Comparison of ENCODE assay signal across 20 mouse cellular contexts in the genomic region with DNA sequence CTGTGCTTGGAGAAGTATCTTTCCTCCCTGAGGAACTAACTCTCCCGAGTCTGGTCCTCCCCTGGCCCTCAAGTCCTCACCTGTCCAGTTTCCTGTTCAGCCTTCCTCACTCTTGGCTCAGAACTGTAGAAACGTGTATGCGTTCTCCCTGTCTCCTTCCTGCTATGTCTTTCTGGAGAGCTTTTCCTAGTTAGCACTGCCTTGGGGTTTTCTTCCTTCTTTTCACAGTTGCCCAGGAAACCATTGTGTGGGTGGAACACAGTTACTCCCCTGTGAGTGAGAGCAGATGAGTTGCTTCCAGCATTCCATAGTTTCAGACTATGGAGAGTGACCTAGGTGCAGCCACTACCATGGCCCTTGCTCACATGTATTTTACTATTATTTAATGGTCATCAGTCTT. TPM values are rescaled to one million over a fixed set of nuclear protein-coding genes. Genes with fewer than 3 reads are reported as not detected.
DNase-seq lines count a peak whose midpoint lies in the region; ATAC-seq and TF ChIP-seq lines count a peak whose summit lies in the region.
"Had no signal": no experiment of that assay in that cellular context is flagged by ENCODE, and none has a peak within 500 bp of the region (broad histone marks: within the 10 kb centered on the region; RNA-seq: fewer than 3 reads in every experiment).

No protein-coding gene starts in this region.

- H3K9ac ChIP-seq in forebrain, embryonic 11.5 days (ENCODE audit: low read length) = no peak overlapping the region
- H3K9ac ChIP-seq in forebrain, embryonic 15.5 days (replicated peaks) = no peak overlapping the region
- no peak overlapping the region for H3K9ac ChIP-seq in liver, embryonic 11.5 days (ENCODE audit: low read depth, low read length)
- H3K9ac ChIP-seq: intestine, embryonic 15.5 days; lung, embryonic 14.5 days; neural tube, embryonic 13.5 days had no signal

- no peaks in the 10 kb centered on the region for H3K4me1 ChIP-seq in forebrain, embryonic 11.5 days (replicated peaks; ENCODE audit: control insufficient read depth, insufficient read depth, low read length)
- H3K4me1 ChIP-seq in forebrain, embryonic 15.5 days = no peaks in the 10 kb centered on the region
- H3K4me1 ChIP-seq in liver, embryonic 11.5 days (replicated peaks; ENCODE audit: control insufficient read depth, insufficient read depth, low read length) = no peaks in the 10 kb centered on the region
- H3K4me1 ChIP-seq: embryonic facial prominence, embryonic 10.5 days; intestine, embryonic 15.5 days; neural tube, embryonic 13.5 days had no signal

- H3K27ac ChIP-seq in forebrain, embryonic 11.5 days (ENCODE audit: low read depth, low read length) = no peak overlapping the region
- H3K27ac ChIP-seq in forebrain, embryonic 15.5 days (replicated peaks) = no peak overlapping the region
- H3K27ac ChIP-seq in layer of hippocampus, adult 2 months = peak overlapping the region; percentile 52
- no peak overlapping the region for H3K27ac ChIP-seq in liver, embryonic 11.5 days (ENCODE audit: low read depth, low read length)
- H3K27ac ChIP-seq: embryonic facial prominence, embryonic 10.5 days; gastrocnemius, adult 2 months; intestine, embryonic 15.5 days; neural tube, embryonic 13.5 days had no signal

- no peak overlapping the region for H3K4me2 ChIP-seq in forebrain, embryonic 11.5 days (ENCODE audit: low read depth, low read length, severe bottlenecking)
- no peak overlapping the region for H3K4me2 ChIP-seq in forebrain, embryonic 15.5 days (replicated peaks)
- no peak overlapping the region for H3K4me2 ChIP-seq in liver, embryonic 11.5 days
- H3K4me2 ChIP-seq: intestine, embryonic 15.5 days; lung, embryonic 14.5 days; neural tube, embryonic 13.5 days had no signal

- 74% methylated on average over 3 of the region's 3 CpGs for WGBS in forebrain, embryonic 11.5 days
- 54% methylated on average over 3 of the region's 3 CpGs for WGBS in forebrain, embryonic 15.5 days
- WGBS in liver, embryonic 11.5 days = 63% methylated on average over 3 of the region's 3 CpGs

- peak; percentile 22 for DNase-seq in forebrain, embryonic 11.5 days (ENCODE audit: low spot score)
- peak; percentile 38 to 43 for DNase-seq in layer of hippocampus, adult 2 months (ENCODE audit: low spot score in 2 of 2)
- DNase-seq in layer of hippocampus, postnatal 25 days (ENCODE audit: extremely low spot score in 1 of 2, low spot score in 1 of 2) = no peak
- DNase-seq in brain, embryonic 14.5 days (ENCODE audit: low read depth) = peak; percentile 1
- peak; percentile 40 to 54 for DNase-seq in left cerebral cortex, postnatal 36 days (ENCODE audit: low spot score in 2 of 2)
- DNase-seq in liver, embryonic 11.5 days (ENCODE audit: low spot score) = no peak
- DNase-seq in cerebellum, adult 9-11 months = no peak
- DNase-seq: cerebellum, postnatal 10 days; gastrocnemius, adult 2 months; heart, postnatal 14 days; lung, embryonic 14.5 days; thymus, postnatal 25 days had no signal

- ATAC-seq in forebrain, embryonic 11.5 days (replicated peaks; ENCODE audit: low FRiP score) = no peak
- ATAC-seq in forebrain, embryonic 15.5 days (replicated peaks) = no peak
- ATAC-seq in liver, embryonic 11.5 days (replicated peaks; ENCODE audit: low FRiP score) = no peak
- ATAC-seq: intestine, embryonic 15.5 days had no signal

- no peaks in the 10 kb centered on the region for H3K27me3 ChIP-seq in forebrain, embryonic 11.5 days (ENCODE audit: control insufficient read depth, insufficient read depth, low read length)
- H3K27me3 ChIP-seq in forebrain, embryonic 15.5 days = no peaks in the 10 kb centered on the region
- H3K27me3 ChIP-seq in liver, embryonic 11.5 days (replicated peaks; ENCODE audit: control insufficient read depth, insufficient read depth, low read length) = no peaks in the 10 kb centered on the region
- H3K27me3 ChIP-seq: intestine, embryonic 15.5 days; megakaryocyte, embryonic 14.5 days; neural tube, embryonic 13.5 days had no signal

- H3K4me3 ChIP-seq in forebrain, embryonic 11.5 days (ENCODE audit: low read depth, low read length) = no peak overlapping the region
- no peak overlapping the region for H3K4me3 ChIP-seq in forebrain, embryonic 15.5 days
- no peak overlapping the region for H3K4me3 ChIP-seq in layer of hippocampus, adult 2 months
- no peak overlapping the region for H3K4me3 ChIP-seq in liver, embryonic 11.5 days (ENCODE audit: low read depth, low read length)
- H3K4me3 ChIP-seq: embryonic facial prominence, embryonic 10.5 days; gastrocnemius, adult 2 months; intestine, embryonic 15.5 days; megakaryocyte, embryonic 14.5 days; neural tube, embryonic 13.5 days had no signal

- no peaks in the 10 kb centered on the region for H3K9me3 ChIP-seq in forebrain, embryonic 11.5 days (ENCODE audit: control insufficient read depth, low read length)
- H3K9me3 ChIP-seq in forebrain, embryonic 15.5 days = no peaks in the 10 kb centered on the region
- H3K9me3 ChIP-seq in liver, embryonic 11.5 days (ENCODE audit: control insufficient read depth, low read length) = no peaks in the 10 kb centered on the region
- H3K9me3 ChIP-seq: embryonic facial prominence, embryonic 10.5 days; intestine, embryonic 15.5 days; megakaryocyte, embryonic 14.5 days; neural tube, embryonic 13.5 days had no signal

- intact Hi-C loops in left cerebral cortex, postnatal 36 days (cut with DNase I) = no loop called here

- TF ChIP-seq POLR2A in brain, embryonic 14.5 days (IDR thresholded peaks at IDR 0.05; ENCODE audit: borderline replicate concordance, extremely low read depth, insufficient read depth, insufficient read length, poor library complexity, severe bottlenecking) = no peak

- H3K36me3 ChIP-seq in forebrain, embryonic 11.5 days (ENCODE audit: control insufficient read depth, insufficient read depth, low read length) = no peaks in the 10 kb centered on the region; the same call in 1 of the 2 replicates
- peaks cover 9% of the 10 kb centered on the region for H3K36me3 ChIP-seq in forebrain, embryonic 15.5 days
- peaks cover 19% of the 10 kb centered on the region for H3K36me3 ChIP-seq in liver, embryonic 11.5 days (ENCODE audit: control insufficient read depth, insufficient read depth, low read length)

- no peak for TF ChIP-seq CTCF in layer of hippocampus, adult 2 months (conservative IDR thresholded peaks at IDR 0.05)
- TF ChIP-seq CTCF in brain, embryonic 14.5 days (IDR thresholded peaks at IDR 0.05; ENCODE audit: borderline replicate concordance, extremely low read depth, insufficient read depth, insufficient read length) = no peak

RNA-seq across cellular contexts. Expression of a gene that starts 30.8 kb away (rescaled TPM):
- polyA plus RNA-seq in forebrain, embryonic 11.5 days (2014; fragmentation: Nextera tagmentation; extraction: Ambion mirVana) = 3.2 and 3.3 TPM in 2 replicates
- 8.3 and 9.4 TPM in 2 replicates for polyA plus RNA-seq in forebrain, embryonic 15.5 days (2015; fragmentation: Nextera tagmentation; extraction: Ambion mirVana)
- 10 to 100 TPM; 55.5 to 57.0 TPM for total RNA-seq in layer of hippocampus, adult 2 months (2021)
- 10 to 100 TPM; 47.3 to 57.2 TPM for total RNA-seq in layer of hippocampus, postnatal 25 days (2021)
- 13.1 and 15.9 TPM in 2 replicates for polyA plus RNA-seq in brain, embryonic 14.5 days (2012; rRNA removed)
- total RNA-seq in left cerebral cortex, postnatal 36 days (2021) = 10 to 100 TPM; 48.3 to 64.8 TPM
- polyA plus RNA-seq in liver, embryonic 11.5 days (2014; fragmentation: Nextera tagmentation; extraction: Ambion mirVana) = 13.0 and 14.3 TPM in 2 replicates

RNA-seq across cellular contexts. Expression of a gene that starts 43.8 kb away (rescaled TPM):
- polyA plus RNA-seq in forebrain, embryonic 11.5 days (2014; fragmentation: Nextera tagmentation; extraction: Ambion mirVana) = 34.8 and 35.0 TPM in 2 replicates
- 14.6 and 18.3 TPM in 2 replicates for polyA plus RNA-seq in forebrain, embryonic 15.5 days (2015; fragmentation: Nextera tagmentation; extraction: Ambion mirVana)
- 1 to 10 TPM; 6.6 to 9.7 TPM for total RNA-seq in layer of hippocampus, adult 2 months (2021)
- total RNA-seq in layer of hippocampus, postnatal 25 days (2021) = 1 to 10 TPM; 5.4 to 7.4 TPM
- 13.6 and 14.9 TPM in 2 replicates for polyA plus RNA-seq in brain, embryonic 14.5 days (2012; rRNA removed)
- 10 to 100 TPM in 1 of 2 experiments, 1 to 10 TPM in 1; 7.6 to 11.6 TPM for total RNA-seq in left cerebral cortex, postnatal 36 days (2021)
- polyA plus RNA-seq in liver, embryonic 11.5 days (2014; fragmentation: Nextera tagmentation; extraction: Ambion mirVana) = 20.5 and 30.0 TPM in 2 replicates

RNA-seq across cellular contexts. Expression of a gene that starts 48.3 kb away (rescaled TPM):
- not detected in 2 replicates for polyA plus RNA-seq in forebrain, embryonic 11.5 days (2014; fragmentation: Nextera tagmentation; extraction: Ambion mirVana)
- not detected in 2 replicates for polyA plus RNA-seq in forebrain, embryonic 15.5 days (2015; fragmentation: Nextera tagmentation; extraction: Ambion mirVana)
- total RNA-seq in layer of hippocampus, adult 2 months (2021) = not detected
- not detected for total RNA-seq in layer of hippocampus, postnatal 25 days (2021)
- not detected in 2 replicates for polyA plus RNA-seq in brain, embryonic 14.5 days (2012; rRNA removed)
- total RNA-seq in left cerebral cortex, postnatal 36 days (2021) = 1 to 10 TPM in 1 of 2 experiments, under 1 TPM in 1; 0.99 to 1.9 TPM
- polyA plus RNA-seq in liver, embryonic 11.5 days (2014; fragmentation: Nextera tagmentation; extraction: Ambion mirVana) = not detected in 2 replicates
- total RNA-seq: adrenal gland, adult 18-20 months; gastrocnemius, adult 2 months; heart, postnatal 14 days had no signal
- polyA plus RNA-seq: embryonic facial prominence, embryonic 10.5 days; intestine, embryonic 15.5 days; large intestine, adult 2 months; limb, embryonic 14.5 days; lung, embryonic 14.5 days; neural tube, embryonic 13.5 days had no signal

Comparison
In these comparisons a context has a peak if more than half of its experiments do, and no peak if none do; other contexts are left out.
1. DNase-seq: peak in forebrain, embryonic 11.5 days (single experiment), layer of hippocampus, adult 2 months (2 of 2), brain, embryonic 14.5 days (single experiment) and left cerebral cortex, postnatal 36 days (2 of 2); none in layer of hippocampus, postnatal 25 days (0 of 2), liver, embryonic 11.5 days (single experiment) and cerebellum, adult 9-11 months (single experiment).